Mouse (Mus musculus) v-Abl transformed pro-B cells (cell line): ENCODE results near the gene Mapkapk3.

Source experiments
- in situ Hi-C, 2 experiments: fragments of 400-800 bp; cut with MboI; formaldehyde crosslinking; loops; one replicate each; pipeline ENCODE4 v1.15.1; 2025; ENCODE audit not compliant: unreplicated experiment in 2 of 2

Mapkapk3 gene

DNA sequence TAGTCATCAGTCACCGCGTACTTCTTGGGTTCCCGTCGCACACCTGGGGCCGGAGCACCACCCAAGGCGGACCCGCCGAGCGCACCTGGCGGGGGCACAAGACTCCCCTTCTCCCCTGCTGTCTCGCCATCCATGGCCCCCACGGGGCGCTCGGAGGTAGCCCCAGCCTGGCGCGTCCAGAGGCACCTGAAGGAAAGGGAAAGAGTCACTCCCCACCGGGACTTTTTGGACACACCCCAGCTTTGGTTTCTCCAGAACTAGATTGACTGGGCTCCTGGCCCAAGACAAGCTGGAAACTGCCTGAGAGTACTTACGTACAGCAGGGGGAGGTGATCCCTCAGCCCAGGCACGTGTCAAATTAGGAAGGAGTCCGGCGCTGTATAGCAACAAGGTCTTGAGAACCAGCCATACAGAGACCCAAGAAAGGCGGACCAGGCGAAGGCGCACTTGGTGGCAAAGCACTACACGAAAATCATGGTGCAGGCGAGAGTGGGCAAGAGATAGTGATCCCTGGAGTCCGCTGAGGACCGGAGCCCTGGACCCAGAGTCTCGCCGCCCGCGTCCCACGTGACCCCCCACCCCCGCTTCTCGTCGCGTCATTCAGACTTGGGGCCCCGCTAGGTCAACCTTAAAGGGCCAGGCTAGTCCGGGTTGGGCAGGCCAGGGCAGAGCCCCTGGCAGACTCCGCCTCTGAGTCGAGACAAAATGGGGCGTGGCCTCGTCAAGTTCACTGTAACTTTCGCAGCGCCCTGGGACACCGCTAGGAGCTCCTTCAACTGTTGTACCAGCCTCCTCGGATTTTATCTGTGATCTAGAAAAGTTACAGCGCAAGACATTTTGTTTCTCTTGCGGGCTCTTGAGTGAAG lies at the start of gene Mapkapk3:
Gene Mapkapk3, minus strand, starts transcription at position 667 of the 866 bp plus-strand sequence.
- in situ Hi-C loops, result loop anchor here (5.0 to 25.0 kb wide), 8 partner anchors 42 to 1127 kb away; partner anchors contain the start of genes Glyctk (in 1 of the 2), Tmem115 (in 1 of the 2) and Wdr82 (in 1 of the 2)

DNA sequence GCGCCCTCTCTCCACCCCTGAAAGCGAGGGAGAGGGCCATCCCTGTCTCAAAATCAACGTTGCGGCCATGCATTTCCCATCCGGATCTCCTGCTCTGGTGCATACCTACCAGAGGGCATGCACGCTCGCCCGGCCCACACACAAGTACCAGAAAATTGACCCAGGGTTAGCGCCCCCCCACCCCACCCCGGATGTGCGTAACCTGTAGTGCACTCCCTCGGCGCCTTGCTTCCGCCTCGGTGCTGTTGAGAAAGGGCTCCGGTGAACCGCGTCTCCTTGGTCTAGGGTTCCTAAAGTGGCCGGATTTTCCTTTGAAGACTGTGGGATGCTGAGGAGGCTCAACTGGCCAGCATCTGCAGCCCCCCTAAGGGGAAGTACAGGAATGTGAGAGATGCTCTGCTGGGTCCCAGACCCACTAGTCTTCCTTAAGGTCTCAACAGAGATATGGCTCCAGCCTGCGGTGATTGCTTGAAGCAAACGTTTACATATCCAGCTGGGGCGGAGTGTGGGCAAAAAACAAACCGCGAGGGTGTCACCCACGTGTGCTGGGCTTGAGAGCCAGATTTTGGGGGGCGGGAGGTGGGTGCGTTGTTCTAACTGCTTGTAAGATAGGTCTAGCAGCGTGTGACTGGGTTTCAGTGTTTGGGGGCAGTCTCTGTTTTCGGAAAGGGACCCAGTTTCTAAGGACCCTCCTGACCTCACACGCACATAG lies 48.7 kb upstream of the Mapkapk3 start, which contains the start of gene Hemk1:
Gene Hemk1, minus strand, starts transcription at position 179 of the 712 bp plus-strand sequence.
- in situ Hi-C loops, result loop anchor here in 1 of 2 experiments (5.0 to 25.0 kb wide), 3 partner anchors 41 to 999 kb away; partner anchors contain the start of genes Cish, Gpx1, Manf and Usp4

DNA sequence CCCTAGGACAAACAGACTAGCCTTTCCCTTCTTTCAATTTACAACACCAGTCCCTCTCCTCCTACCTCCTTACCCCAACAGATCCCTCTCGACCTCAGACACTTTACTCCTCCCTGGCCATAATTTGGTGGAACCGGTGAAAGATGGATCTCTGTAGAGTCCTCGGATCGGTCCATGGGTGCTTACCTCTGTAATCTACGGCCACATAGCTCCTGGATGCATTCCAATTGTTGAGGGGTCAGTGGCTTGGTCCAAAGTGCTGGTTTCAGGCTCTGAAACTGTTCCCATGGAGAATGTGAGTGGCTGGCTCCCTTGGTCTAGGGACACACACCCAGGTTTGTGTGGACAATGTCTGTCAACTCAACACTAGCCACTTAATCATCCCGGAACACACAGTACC lies 46.7 kb upstream of the Mapkapk3 start:
- in situ Hi-C loops, result loop anchor here in 1 of 2 experiments (5.0 to 25.0 kb wide), 3 partner anchors 39 to 1001 kb away; partner anchors contain the start of genes Cish, Gpx1, Manf and Usp4

DNA sequence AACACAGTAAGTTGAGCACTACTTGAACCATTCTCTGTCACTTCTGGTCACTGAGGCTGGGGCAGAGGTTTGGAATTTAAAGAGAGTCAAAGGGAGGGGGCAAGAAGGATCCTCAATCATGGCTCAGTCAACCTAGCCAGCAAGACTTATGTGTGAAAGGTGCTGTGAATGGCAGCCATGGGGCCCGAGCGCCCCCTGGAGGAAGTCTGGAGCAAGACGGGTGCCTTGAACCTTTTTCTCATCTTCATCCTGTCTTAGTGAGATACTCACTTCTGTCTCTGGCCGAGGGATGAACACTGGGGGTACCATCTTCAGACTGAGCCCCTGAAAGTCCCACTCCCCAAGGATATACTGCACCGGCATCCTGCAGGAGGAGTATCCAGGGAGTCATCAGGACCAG lies 46.2 kb upstream of the Mapkapk3 start:
- in situ Hi-C loops, result loop anchor here in 1 of 2 experiments (5.0 to 25.0 kb wide), 3 partner anchors 39 to 1001 kb away; partner anchors contain the start of genes Cish, Gpx1, Manf and Usp4

DNA sequence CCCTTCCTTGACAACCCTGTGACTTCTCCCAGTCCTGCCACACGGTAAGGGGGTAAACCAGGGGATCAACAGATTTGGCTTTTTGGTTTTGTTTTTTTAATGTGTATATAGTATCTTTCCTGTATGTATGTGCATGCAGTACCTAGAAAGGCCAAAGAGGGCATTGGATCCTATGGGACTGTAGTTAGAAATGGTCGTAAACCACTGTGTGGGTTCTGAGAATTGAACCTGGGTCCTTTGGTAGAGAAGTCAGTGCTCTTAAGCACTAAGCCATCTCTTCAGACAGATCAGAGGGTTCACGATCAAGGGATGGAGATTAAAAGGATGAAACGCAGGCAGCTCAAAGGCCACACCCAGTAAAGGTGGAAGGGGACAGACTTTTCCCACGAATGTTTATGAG lies 45.4 kb upstream of the Mapkapk3 start:
- in situ Hi-C loops, result loop anchor here in 1 of 2 experiments (5.0 to 25.0 kb wide), 3 partner anchors 38 to 1002 kb away; partner anchors contain the start of genes Cish, Gpx1, Manf and Usp4

DNA sequence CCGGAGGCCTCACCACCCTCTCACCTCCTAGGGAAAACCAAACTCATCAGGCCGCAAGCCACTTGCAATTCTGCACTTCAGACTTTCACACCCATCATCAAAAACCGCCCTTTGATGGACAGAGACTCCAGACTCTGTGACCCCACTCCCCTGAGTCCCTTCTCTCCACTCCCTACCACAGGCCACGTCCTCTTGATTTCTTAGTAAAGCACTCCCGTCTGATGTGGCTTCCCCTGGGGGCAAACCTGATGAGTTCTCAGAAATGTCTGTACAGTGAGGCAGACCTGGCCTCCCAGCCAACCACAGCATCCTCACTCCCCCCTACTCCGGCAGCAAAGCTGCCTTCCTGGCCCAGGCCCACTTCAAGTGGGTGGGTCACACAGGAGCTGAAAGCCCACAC lies 44.7 kb upstream of the Mapkapk3 start:
- in situ Hi-C loops, result loop anchor here (5.0 to 25.0 kb wide), 4 partner anchors 37 to 1003 kb away; partner anchors contain the start of genes Cish (in 1 of the 2), Gpx1 (in 1 of the 2), Manf (in 1 of the 2) and Usp4 (in 1 of the 2)

DNA sequence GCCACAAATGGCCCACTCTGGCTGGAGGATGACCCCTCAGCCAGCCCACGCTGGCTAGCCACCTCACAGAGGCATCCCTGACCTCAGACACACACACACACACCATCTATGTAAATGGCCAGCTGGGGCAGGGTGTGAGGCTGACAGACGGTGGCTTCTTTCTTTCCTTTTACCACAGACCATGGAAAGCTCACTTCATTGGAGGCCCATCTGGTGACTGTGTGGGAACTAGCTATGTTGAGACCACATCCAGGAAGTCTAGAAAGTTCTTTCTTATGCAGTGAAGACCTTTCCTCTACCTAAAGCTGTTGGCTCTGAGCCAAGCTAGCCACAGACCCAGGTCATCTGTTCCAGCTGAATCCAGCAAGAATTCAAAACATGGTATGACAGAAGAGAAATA lies 44.0 kb upstream of the Mapkapk3 start:
- in situ Hi-C loops, result loop anchor here (5.0 to 25.0 kb wide), 4 partner anchors 36 to 1004 kb away; partner anchors contain the start of genes Cish (in 1 of the 2), Gpx1 (in 1 of the 2), Manf (in 1 of the 2) and Usp4 (in 1 of the 2)

DNA sequence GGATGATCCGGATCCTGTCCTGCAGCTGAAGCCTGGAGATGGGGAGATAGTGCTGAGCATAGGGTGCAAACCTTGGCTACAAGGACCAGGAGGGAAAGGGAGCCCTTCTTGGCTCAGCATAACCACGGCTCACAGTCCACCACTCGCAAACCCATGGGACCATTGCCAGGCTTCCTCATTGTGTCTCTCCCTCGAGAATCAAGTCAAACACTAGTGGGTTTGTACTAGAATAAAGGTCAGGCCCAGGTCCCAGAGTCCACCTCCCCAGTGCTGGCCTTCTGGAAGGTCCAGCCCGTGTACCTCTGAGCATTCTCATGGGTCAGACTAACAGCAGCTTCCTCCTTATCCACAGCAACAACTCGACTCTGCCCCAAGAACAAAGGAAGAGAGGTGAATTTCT lies 41.1 kb upstream of the Mapkapk3 start:
- in situ Hi-C loops, result loop anchor here (5.0 to 25.0 kb wide), 4 partner anchors 33 to 1007 kb away; partner anchors contain the start of genes Cish (in 1 of the 2), Gpx1 (in 1 of the 2), Manf (in 1 of the 2) and Usp4 (in 1 of the 2)

DNA sequence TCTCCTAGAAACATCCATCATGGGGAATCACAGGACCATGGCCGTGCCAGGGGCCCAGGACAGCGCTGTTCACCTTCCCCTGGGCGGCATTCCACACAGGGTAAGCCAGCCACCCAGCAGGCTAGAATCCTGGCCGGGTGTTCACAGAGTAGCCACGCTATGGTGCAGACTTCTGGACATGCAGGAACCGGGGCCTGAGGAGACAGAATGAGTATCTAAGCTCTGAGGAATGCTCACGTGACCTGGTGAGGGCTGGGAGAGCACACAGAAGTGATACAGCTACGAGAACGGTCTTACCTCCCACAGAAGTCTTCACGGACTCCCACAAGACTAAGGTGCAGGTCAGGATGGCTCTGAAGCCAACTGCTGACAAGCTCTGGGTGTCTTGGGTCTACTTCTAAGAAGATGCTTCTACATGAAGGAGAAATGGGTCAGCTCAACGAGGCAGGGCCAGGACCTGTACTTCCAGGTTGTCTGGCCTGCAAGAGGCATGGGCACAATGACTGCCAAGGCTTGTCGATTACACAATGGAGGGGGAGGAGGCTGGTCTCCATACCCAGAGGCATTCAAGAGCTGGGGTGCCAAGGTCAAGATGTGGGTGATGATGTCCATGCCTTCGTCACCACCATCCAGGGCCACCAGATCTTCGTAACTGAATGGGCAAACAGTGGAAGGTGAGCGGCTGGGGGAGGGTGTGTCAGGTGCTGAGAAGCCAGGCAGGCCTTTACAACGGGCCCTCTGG lies 38.4 kb upstream of the Mapkapk3 start:
- in situ Hi-C loops, result loop anchor here in 1 of 2 experiments (25.0 kb wide), 1 partner anchor 1009 kb away; the partner anchor contains the start of genes Gpx1 and Usp4

DNA sequence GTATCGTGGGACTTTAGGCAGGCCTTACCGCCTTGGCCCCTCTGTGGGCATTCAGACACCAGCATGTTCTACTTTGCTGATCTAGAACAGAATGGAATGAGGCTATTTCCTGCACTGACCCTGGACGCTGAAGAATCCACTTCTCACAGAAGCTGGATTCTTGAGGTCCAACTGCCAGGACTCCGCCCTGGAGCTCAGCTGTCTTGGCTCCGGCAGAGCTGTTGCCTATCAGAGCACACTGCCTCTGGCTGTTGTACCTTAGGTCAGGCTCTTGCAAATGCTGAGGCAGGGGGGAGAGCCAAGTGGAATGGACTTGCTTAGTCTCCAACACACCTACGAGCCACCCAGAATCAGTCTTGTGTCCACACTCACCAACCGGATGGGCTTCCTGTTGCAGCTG lies 36.2 kb upstream of the Mapkapk3 start:
- in situ Hi-C loops, result loop anchor here in 1 of 2 experiments (25.0 kb wide), 1 partner anchor 1011 kb away; the partner anchor contains the start of genes Gpx1 and Usp4

DNA sequence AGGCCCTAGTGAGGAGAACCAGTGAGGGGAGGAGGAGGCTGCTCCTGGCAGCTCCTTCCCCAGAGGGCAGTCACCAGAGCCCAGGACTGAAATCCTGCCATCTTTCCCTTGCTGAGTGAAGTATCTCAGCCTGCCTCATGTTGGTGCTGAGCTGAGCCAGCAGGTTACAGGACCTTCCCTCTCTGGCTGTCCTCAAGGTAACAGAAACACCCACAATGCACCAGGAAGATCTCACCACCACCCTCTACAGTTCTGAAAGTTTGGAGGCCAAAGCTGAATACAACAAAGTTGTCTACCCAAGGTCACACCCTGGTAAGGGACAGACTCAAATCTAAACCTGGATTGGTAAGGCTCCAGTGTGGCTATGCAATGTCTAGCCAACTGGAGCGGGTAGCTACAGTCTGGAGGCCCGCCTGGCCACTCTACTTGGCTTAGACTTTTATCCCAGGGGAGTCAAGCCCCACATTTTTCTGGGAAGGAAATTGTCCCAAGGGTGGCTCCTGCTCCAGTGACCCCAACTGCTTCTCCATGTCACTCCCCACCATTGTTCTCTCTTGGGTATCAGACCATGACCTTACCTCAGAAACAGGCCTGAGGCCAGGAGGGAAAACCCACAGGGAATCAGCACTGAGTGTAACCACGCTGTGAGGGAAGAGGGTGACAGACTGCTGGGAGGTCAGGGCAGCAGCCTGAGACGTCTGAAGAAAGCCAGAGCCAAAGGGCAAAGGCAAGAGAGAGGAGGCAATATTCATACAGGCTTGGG lies 35.3 kb upstream of the Mapkapk3 start:
- in situ Hi-C loops, result loop anchor here (25.0 kb wide), 2 partner anchors 1012 to 1113 kb away; partner anchors contain the start of genes Gpx1 (in 1 of the 2), Tlr9 (in 1 of the 2), Twf2 (in 1 of the 2) and Usp4 (in 1 of the 2)

DNA sequence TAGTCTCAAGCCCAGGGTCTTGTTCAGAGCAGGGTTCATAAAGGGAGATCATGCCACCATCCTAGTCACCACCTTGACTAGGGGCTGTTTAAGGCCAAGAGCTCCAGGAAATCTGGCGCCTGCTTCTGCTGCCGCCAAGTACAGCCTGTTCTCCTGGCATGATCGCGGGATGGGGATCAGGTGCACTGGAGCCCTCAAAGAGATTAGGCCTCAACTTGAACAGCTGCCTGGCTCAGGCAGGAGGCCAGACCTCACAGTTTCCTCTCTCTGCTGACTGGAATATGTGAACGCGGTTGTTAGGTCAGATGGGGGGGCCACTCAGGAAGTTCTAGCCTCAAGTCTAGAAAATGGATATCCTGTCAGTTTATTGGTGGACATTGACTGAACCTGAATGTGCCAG lies 33.9 kb upstream of the Mapkapk3 start:
- in situ Hi-C loops, result loop anchor here in 1 of 2 experiments (25.0 kb wide), 1 partner anchor 1111 kb away; the partner anchor contains the start of genes Tlr9 and Twf2

DNA sequence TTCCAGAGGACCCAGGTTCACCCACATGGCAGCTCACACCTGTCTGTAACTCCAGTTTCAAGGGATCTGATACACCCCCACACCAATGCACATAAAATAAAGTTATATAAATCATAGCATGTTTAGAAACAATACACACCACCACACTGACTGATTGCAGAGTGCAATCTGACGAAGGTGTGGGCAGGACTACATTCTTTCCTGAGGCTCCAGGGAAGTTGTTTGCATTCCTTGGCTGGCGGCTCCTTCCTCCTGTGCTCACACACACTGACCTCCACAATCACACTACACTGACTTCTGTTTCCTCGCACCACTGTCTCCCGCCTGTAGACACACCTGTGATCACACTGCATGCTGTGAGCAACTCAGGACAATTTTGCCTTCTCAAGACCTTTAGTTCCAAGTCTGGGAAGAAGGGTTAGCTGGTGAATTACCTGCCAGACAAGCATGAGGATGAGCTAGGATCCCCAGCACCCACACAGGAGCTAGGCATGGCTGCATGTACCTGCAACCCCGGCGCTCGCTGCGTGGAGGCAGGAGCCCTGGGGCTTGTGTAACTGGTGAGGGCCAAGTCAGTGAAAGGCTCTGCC lies 32.9 kb upstream of the Mapkapk3 start:
- in situ Hi-C loops, result loop anchor here in 1 of 2 experiments (25.0 kb wide), 1 partner anchor 1110 kb away; the partner anchor contains the start of genes Tlr9 and Twf2

DNA sequence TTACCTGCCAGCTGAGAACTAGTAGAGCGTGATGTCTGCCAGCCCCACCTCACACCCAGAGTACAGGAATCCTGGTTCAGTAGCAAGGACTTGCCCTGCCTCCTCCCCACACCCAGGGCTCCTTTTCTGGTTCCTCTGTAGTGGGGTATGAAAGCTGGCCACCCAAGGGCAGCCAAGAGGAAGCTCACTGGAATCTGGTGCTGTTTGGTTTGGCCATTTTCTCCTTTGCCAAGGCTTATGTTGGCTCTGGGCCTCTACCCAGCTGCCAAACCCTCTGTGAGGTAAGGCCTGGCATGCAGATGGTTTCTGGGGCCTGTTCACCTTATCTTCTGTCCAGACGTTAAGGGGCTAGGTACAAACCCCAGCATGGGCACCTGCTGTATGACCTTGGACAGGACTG lies 26.1 kb upstream of the Mapkapk3 start:
- in situ Hi-C loops, result loop anchor here in 1 of 2 experiments (25.0 kb wide), 1 partner anchor 1103 kb away; the partner anchor contains the start of genes Tlr9 and Twf2

DNA sequence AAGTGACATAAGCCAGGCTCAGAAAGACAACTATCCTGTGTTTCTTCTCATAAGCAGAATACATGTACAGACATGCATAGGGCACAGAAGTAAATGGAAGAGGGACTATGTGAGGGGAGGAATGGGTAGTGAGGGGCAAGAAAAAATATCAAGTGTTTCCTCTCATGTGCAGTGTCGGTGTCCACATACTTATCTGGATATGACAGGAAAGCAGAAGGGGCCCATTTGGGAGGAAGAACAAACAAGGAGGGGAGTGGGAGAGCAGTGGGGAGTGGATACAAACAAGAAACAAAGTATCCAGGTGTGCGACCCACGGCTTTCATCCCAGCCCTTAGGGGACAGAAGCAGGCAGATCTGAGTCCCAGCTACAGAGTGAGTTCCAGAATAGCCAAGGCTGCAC lies 24.2 kb upstream of the Mapkapk3 start:
- in situ Hi-C loops, result loop anchor here in 1 of 2 experiments (25.0 kb wide), 1 partner anchor 1102 kb away; the partner anchor contains the start of genes Tlr9 and Twf2

DNA sequence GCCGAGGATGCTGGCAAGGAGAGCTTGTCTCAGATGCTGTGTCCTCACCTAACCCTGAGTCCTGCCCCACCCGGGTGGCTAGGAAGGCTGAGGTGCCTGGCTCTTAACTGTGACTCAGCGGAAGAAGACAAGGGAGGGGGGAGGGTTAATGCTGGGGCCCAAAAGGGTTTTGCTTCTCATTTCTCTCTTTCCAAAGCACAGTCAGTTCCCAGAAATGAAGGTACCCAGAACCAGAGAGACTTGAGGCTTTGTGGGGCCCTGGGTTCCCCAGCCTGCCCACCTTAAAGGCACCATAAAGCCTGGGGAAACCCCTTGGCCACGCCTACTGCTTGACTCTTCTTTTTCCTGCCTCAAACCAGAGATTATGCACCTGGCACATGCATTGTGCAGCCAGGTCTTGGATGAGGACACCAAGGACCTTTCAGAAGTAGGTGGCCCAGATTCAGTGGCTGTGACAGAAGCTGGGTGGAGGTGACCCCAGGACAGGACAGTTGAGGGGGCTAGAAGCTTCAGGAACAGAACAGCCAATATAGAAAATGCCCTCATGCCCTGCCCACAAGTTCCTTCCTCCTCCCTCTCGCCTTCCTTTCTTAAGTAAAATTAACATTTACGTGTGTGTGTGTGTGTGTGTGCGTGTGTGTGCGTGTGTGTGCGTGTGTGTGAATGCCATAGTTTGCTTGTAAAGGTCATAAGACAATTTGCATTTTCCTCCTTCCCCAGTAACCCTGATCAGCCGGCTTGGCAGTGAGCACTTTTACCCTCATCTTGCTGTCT lies 23.3 kb upstream of the Mapkapk3 start:
- in situ Hi-C loops, result loop anchor here in 1 of 2 experiments (25.0 kb wide), 1 partner anchor 1101 kb away; the partner anchor contains the start of genes Tlr9 and Twf2

DNA sequence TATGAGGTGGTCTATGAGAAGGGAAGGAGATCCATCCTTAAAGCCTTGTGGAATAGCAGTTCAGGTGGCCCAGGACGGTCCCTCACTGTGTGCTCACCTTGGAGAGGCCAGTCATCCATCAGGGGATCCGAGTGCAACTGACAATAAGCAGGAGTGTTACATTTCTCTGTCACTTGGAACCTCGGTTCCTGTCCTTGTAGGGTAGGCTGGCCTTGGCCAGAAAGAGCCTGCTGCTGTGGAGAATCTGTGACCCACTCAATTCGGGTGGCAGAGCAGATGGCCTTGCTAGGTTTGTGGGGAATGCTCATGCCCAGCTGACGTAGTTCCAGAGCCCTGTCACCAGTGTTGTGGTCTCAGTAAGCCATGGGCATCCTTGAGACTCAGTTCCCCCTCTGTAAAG lies 19.9 kb upstream of the Mapkapk3 start:
- in situ Hi-C loops, result loop anchor here in 1 of 2 experiments (25.0 kb wide), 1 partner anchor 1097 kb away; the partner anchor contains the start of genes Tlr9 and Twf2
